Mouse (Mus musculus) T-cell, adult 2 months (primary cell): ENCODE measurements around the gene Dcaf7.

Experiments
- DNase-seq: peaks from one replicate; pipeline ENCODE4 v3.0.0; 2022; ENCODE audit warnings: low spot score

Gene Dcaf7

DNA sequence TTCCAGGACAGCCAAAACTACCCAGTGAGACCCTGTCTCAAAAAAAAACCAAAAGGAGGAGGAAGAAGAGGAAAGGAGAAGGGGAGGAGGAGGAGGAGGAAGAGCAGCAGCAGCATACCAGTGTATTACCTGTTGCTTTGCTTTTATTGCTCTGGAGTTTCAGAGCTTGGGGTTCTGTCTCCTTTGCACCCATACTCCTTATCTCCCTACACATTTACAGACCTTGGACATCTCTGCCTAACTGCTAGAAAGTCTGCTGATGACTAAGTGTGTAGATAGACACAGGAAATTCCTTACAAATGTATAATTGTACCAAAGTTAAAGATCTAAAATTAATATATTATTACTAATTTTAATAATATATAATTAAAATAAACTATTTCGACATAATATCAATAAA is 8.6 kb downstream of the Dcaf7 start:
- no peak for DNase-seq

DNA sequence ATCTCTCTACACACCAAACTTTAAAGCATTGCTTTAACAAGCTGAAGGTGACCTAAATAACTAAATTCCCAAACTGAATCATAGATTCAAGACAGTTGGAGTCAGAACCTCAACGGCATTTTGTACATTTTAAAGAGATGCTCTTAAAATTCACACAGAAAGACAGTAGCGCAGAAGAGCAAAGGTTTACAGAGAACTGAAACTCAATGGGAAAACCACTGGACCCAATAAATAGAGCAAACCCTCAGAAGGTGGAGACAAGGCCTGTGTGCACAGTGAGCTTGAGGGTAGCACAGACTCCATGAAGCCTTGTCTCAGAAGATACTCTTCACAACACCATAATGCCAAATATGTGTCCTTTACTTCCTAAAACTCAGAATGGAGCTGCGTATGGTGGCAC is 9.1 kb downstream of the Dcaf7 start:
- DNase-seq, result no peak

DNA sequence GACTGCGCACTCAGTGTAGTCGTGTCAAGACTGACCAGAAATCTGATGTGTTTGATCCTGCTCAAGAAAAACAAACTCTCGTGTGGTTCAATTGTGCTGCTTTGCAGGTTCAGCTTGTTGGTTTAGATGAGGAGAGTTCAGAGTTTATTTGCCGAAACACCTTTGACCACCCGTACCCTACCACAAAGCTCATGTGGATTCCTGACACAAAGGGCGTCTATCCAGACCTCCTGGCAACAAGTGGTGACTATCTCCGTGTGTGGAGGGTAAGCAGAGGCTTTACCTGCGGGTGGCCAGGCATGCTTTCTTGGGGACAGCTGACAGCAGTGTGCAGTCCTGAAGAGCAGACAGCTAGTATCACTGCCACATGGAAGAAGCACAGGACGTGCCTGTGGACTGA is 9.9 kb downstream of the Dcaf7 start:
- DNase-seq, result no peak

DNA sequence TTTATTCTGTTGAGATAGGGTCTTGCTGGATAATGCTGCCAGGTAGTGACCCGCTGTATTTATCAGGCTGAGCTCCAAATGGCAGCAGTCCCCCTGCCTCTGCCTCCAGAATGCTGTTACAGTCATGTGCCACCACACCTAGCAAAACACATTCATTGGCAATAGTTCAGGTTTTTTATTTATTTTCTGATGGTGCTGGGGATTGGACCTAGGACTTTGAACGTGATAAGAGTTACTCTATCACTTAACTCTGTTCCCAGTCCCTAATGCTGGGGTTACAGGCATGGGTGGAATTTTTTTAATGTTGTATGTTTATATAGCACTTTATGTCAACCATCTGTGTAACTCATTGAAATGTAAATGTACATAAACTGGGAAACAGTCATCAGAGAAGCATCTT is 17.2 kb downstream of the Dcaf7 start:
- no peak for DNase-seq

DNA sequence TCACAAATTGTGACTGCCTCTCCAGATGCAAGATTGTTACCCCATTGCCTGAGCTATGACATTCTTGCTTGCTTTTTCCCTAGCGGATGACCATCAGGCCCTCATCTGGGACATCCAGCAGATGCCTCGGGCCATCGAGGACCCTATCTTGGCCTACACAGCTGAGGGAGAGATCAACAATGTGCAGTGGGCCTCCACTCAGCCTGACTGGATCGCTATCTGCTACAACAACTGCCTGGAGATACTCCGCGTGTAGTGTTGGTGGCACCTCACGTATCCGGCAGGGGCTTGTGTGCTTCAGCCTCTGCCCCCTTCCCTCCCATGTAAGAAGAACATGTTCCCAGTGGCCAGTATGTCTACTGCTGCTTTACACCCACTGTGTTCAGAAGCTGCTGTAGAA is 17.9 kb downstream of the Dcaf7 start:
- no peak for DNase-seq

DNA sequence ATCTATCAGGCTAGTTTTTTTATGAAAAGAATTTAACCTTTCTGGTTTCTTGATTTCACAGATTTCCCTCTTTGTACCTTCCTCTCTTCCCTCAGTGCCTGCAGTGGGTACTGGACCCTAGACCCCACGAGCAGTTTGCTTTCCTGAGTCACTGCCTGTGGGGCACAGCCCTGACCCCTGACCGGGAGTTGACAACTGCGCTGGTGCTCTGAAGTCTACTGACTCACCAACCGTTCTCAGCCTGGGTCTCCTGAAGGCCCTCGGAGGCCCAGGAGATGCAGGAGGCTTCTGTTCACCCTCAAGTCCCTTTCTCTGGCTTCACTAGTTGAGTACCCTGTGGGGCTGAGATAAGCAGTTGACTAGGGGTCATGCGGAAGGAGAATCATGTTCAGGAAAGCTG is 18.7 kb downstream of the Dcaf7 start:
- DNase-seq, result no peak

- peak; percentile 69 for DNase-seq
These were observed 20.3 kb downstream of the Dcaf7 start for GRCm38 (mm10) chr11:106056819-106057491.

- DNase-seq, result no peak
These were observed 21.3 kb downstream of the Dcaf7 start for GRCm38 (mm10) chr11:106058020-106058419.

DNA sequence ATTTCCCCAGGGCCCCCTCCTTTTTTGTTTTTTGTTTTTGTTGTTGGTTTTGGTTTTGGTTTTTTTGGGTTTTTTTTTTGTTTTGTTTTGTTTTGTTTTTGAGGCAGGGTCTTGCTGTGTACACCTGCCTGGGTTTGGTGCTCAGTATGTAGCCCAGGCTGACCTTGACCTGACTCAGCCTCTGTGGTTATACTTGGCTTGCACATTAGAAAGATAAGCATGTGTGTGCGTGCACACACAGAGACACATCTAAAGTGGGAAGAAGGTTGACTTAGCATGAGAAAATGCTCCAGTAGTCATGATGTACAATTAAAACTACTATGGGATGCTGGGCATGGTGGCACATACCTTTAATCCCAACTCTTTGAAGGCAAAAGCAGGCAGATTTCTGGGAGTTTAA is 23.9 kb downstream of the Dcaf7 start:
- DNase-seq, result no peak

GRCm38 (mm10) chr11:106061311-106061710 is 24.6 kb downstream of the Dcaf7 start:
- DNase-seq, result no peak

DNA sequence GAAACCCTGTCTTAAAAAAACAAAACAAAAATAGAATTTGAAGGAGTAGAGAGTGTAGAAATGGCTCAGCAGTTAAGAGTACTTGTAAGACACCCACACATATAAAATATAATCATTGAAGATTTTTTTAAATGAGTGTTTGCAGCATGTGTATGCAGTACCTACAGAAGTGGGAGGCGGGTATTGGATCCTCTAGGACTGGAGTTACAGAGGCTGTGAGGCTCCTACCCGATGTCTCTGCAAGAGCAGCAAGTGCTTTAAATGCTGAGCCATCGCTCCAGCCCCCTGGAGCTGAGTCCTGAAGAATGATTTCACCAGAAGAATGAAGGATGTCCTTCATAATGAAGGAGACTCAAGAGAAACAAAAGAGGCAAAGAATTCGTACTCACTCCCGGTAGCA is 27.1 kb downstream of the Dcaf7 start:
- no peak for DNase-seq

- DNase-seq, result no peak
These were observed 28.6 kb downstream of the Dcaf7 start for GRCm38 (mm10) chr11:106065073-106065922.

DNA sequence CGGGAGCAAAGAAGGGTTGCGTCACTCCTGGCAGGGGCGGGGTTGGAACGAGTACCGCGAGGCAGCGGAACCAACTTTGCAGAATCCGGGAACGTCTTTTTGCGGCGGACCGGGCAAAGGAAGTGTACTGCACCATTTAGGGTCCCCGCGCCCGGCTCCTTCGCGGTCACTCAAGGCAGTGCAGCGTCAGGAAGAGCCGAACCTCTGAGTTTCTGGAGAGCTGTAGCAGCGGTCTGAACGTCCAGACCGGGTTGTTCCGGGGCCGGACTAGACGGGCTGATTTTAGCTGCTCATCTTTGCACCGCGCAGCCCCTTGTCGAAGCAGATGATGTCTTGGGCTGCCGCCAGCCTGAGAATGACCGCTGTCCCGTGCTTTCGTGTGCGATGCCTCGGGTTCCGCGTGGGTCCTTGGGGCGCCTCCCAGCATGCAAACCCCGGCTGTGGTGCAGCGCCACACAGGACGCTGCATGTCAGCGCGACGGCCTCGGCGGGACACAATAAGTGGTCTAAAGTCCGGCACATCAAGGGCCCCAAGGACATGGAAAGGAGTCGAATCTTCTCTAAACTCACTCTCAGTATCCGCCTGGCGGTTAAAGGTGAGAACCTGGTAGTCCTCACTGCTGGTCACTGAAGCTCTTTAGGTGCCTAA is 29.4 kb downstream of the Dcaf7 start, which contains the start of gene Taco1:
TSS of gene Taco1 (plus strand) at position 139 of the 649 bp plus-strand sequence.
- DNase-seq, result peak; percentile 92

GRCm38 (mm10) chr11:106066616-106067015 is 29.9 kb downstream of the Dcaf7 start:
- peak; percentile 24 for DNase-seq

GRCm38 (mm10) chr11:106073774-106074173 is 37.1 kb downstream of the Dcaf7 start:
- no peak for DNase-seq

DNA sequence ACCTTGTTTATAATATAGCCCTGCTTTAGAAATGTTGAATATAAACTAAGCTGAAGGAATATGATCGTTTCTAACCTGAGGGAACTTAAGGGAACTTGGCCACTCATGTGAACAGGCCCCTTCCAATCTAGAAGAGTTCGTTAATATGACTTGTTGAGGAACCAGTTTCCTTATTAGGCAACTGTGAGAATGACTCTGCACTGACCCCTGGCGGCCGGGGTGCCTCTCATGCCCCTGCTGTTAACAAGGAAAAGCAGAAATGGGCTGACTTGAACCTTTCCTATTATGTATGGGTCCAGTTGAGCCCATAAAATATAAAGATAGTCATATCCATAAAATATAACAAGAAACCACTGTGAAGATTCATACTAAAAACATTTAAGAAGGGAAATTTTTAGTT is 39.6 kb downstream of the Dcaf7 start:
- peak; percentile 73 for DNase-seq

DNA sequence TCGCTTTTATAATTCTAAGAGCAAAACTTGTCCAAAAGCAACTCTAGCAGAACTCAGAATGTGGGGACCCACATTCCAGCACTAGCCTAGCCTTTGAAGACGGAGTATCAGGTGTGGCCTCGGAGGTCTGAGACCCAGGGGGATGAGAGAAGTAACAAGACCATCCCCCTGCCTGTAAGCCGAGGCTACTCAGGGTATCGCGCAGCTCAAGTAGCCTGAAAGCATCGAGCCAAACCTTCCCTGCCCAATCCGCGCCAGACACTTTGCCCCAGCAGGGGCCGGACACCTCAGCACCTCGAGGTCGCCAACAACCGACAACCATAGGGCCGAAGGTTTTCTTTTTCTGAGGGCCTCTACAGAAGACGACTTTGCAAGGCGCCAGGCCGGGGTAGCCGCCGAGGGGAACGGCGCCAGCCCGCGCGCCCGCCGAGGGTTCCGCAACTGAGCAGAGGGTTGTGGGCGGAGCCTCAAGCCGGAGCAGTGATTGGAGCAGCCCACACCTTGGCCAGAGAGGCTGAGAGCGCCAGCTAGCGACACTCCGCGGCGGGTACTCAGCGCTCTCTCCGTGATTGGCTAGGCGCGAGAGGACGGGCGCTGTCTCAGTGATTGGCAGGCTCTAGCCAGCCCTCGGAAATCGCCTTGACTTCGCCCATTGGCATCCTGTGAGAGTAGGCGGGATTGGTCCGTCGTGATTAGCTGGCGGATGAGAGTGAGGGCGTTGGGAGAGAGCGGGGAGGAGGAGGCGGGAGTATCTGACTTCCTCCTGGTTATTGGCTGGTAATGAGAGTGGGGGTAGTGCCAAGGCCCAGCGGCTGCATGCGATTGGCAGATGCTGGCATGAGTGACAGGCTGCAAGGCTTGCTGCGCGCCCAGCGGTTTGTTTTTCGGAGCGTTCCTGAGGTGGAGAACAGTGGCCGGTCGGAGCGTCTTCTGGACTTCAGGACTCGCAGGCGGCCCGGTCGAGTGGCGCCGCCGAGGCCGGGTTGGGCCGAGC is 47.3 kb downstream of the Dcaf7 start, which contains the start of gene Map3k3:
TSS of gene Map3k3 (plus strand) at position 906 of the 994 bp plus-strand sequence.
- peak; percentile 100 for DNase-seq

- DNase-seq, result peak; percentile 62
These were observed 48.4 kb downstream of the Dcaf7 start for GRCm38 (mm10) chr11:106084911-106085561.

DNA sequence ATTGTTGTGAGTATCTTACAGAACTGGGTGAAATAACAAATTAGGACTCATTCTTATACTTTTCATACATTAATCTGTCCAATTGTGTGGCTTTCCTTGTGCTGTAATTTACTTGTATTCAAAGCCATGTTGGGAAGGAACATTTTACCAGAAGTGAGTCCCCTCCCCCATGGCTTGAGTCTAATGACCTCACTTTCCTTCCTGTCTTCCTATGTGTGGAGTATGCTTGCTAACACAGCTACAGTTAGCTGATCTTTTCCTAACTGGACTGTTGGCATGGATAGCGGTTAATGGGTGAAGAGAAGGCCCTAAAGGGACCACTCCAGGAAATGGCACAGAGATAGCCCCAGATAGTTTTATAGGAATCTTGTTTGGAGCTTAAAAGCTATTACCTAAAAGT is 61.6 kb downstream of the Dcaf7 start:
- DNase-seq, result peak; percentile 32

- no peak for DNase-seq
These were observed 66.2 kb downstream of the Dcaf7 start for GRCm38 (mm10) chr11:106102866-106103265.

DNA sequence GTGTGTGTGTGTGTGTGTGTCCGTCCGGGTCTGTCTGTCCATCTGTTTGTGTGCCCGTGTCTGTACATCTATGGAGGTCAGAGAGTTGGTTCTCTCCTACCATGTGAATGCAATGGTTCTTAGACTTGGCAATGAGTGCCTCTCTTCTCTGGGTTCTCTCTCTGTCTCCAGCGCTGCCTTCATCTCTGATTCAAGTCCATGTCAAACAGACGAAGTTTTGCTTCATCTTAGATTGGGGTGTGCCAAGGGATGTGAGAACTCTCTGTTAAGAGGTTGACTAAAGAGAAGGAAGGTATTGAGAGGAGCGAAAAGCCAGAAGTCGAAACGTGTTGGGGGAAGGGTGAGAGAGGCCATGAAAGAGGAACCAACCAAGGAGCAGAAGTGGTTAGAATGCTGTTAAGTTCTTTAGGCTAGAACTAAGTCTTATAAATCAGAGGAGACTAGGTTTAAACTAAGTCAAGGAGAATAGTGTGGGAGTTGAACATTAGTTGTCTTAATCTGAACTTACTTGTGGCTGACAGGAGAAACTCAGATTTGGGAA is 69.4 kb downstream of the Dcaf7 start:
- peak; percentile 18 for DNase-seq
